Mouse (Mus musculus) kidney, adult 2 months (tissue): Measurements from ENCODE around the gene Gm20390.

ENCODE experiments used
- CTCF ChIP-seq: fragments of 200-500 bp; conservative IDR thresholded peaks from 2 replicates; pipeline ENCODE4 v1.5.1; 2011; ENCODE audit warnings: low read depth, mild to moderate bottlenecking, control low read depth, low read length, moderate library complexity, mixed read lengths; ENCODE audit not compliant: insufficient read depth, insufficient read length
- POLR2A ChIP-seq: fragments of 200-500 bp; IDR thresholded peaks from one replicate; pipeline ENCODE4 v1.6.1; 2011; ENCODE audit warnings: low read depth, low read length, control low read depth

GRCm38 (mm10) chr11:93972951-93973350 lies 4.9 kb upstream of the Gm20390 start:
- TF ChIP-seq POLR2A (no peak), CTCF (no peak)
